Mouse (Mus musculus): ENCODE measurements around the gene Tsc22d1. TPM values are rescaled to one million over a fixed set of nuclear protein-coding genes. Genes with fewer than 3 reads are reported as not detected.
A peak's percentile ranks its signal among the peaks of the same experiment; 100 is the strongest.

Gene Tsc22d1
- polyA plus RNA-seq (2014; fragmentation: Nextera tagmentation; extraction: Ambion mirVana) = 542 and 547 TPM in 2 replicates

DNA sequence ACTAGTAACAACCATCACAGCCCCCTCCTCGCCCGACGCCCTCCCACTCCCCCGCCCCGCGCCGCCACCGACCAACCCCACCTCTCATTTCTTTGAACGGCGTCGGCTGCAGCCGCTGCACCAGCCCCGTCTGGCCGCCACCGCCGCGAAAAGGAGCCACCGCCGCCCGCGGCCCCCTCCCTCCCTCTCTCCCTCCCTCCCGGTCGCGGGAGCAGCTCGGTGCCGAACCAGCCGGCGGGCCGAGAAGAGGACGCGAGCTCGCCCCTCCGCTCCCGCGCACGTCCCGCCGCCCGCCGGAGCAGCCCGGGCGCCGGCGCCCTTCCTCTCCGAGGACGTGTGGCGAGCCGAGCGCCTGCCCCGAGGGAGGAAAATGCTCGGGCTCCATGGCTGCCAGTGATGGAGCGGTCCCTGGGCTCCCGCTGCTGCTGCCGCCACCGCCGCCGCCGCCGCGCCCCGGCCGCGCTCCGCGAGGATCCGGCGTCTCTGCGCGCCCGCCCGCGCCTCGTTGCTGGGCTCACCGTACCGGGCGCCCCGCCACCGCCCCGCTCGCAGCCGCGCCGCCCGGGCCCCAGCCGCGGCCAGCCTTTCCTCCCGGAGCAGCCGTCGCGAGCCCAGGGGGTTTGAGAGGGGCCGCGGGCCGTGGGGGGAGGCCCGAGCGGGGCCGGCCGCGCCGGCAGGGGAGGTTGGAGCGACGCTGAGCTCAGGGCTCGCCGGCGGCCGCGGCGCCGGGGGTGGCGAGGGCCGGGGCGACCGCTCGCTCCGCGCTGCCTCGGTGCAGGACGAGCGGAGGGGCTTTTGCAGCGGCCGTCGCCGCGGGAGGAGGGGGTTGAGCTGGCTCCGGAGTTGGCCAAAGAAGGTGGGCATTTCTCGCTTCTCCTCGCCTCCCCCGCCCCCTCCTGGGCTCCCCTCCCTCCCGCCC, at the start of gene Tsc22d1:
Gene Tsc22d1 (plus strand): TSS at position 100 of the 919 bp plus-strand sequence.
- peak within 1 kb of the TSS; percentile 85 for H3K4me2 ChIP-seq (replicated peaks; ENCODE audit: low read depth, low read length)
- 0% methylated on average over 28 of the region's 128 CpGs for WGBS
- H3K27me3 ChIP-seq (ENCODE audit: control insufficient read depth, insufficient read depth, low read length) = no peaks in the 10 kb centered on the region
- H3K9ac ChIP-seq (ENCODE audit: low read depth, low read length) = peak within 1 kb of the TSS; percentile 100
- peak within 1 kb of the TSS; percentile 100 for H3K27ac ChIP-seq (ENCODE audit: low read depth, low read length)
- H3K4me1 ChIP-seq (replicated peaks; ENCODE audit: control insufficient read depth, insufficient read depth, low read length) = peaks cover 20% of the 10 kb centered on the region
- 0 out of 2 replicates have a peak, but pooled peaks cover 5% of the 10 kb centered on the region for H3K36me3 ChIP-seq (ENCODE audit: control insufficient read depth, insufficient read depth, low read length)
- peak within 1 kb of the TSS; percentile 96 for H3K4me3 ChIP-seq (ENCODE audit: low read depth, low read length)
- no peak for DNase-seq (ENCODE audit: low spot score)
- peak; percentile 8 for ATAC-seq (ENCODE audit: low FRiP score)
- no peaks in the 10 kb centered on the region for H3K9me3 ChIP-seq (ENCODE audit: control insufficient read depth, low read length)

DNA sequence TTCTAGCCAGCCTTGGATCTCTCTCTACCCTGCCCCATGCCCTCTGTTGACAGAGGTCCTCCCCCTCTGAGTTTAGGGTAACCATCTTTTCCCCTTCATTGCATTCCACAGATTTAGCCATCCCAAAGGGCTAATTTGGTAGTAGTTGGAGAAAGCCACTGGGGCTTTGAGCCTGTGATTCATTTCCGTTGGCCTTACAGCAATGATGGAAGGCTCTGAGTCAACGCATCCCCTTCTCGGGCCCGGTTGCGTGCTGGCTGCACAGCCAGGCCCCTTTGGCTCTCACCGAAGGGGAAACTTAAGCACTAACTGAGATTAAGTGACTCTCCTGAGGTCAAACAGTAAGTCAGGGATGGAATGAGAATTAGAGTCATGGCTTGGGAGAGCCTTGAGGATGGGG, 41.1 kb upstream of the Tsc22d1 start:
- no peaks in the 10 kb centered on the region for H3K36me3 ChIP-seq (ENCODE audit: control insufficient read depth, insufficient read depth, low read length)
- H3K9ac ChIP-seq (ENCODE audit: low read depth, low read length) = no peak overlapping the region
- H3K4me2 ChIP-seq (replicated peaks; ENCODE audit: low read depth, low read length) = no peak overlapping the region
- DNase-seq (ENCODE audit: low spot score) (no peak), ATAC-seq (ENCODE audit: low FRiP score) (no peak)
- H3K4me3 ChIP-seq (ENCODE audit: low read depth, low read length) = no peak overlapping the region
- H3K4me1 ChIP-seq (replicated peaks; ENCODE audit: control insufficient read depth, insufficient read depth, low read length) = no peaks in the 10 kb centered on the region
- H3K9me3 ChIP-seq (ENCODE audit: control insufficient read depth, low read length) = no peaks in the 10 kb centered on the region
- 94% methylated on average over 6 of the region's 6 CpGs for WGBS
- no peaks in the 10 kb centered on the region for H3K27me3 ChIP-seq (ENCODE audit: control insufficient read depth, insufficient read depth, low read length)
- no peak overlapping the region for H3K27ac ChIP-seq (ENCODE audit: low read depth, low read length)

DNA sequence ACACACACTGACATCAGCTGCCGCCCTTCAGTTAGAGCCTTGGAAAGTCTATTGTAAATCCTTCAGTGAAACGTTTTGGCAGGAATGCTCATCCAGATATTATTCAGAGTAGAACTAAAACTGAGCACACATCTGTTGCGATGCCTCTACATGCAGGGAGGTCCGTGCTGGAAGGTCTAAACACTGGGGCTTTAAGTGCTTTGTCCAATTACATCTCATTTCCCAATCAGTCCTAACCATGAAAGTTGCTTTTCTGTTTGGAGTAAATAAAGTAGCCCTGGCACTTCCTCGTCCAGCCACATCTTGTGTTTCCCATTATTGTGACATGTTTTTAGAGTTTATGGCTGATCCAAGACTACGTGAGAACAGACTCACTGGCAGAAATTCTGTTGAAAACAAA, 40.2 kb upstream of the Tsc22d1 start:
- H3K9me3 ChIP-seq (ENCODE audit: control insufficient read depth, low read length) = no peaks in the 10 kb centered on the region
- H3K36me3 ChIP-seq (ENCODE audit: control insufficient read depth, insufficient read depth, low read length) = no peaks in the 10 kb centered on the region
- no peaks in the 10 kb centered on the region for H3K27me3 ChIP-seq (ENCODE audit: control insufficient read depth, insufficient read depth, low read length)
- no peak for ATAC-seq (ENCODE audit: low FRiP score)
- DNase-seq (ENCODE audit: low spot score) = no peak
- no peak overlapping the region for H3K27ac ChIP-seq (ENCODE audit: low read depth, low read length)
- no peak overlapping the region for H3K4me3 ChIP-seq (ENCODE audit: low read depth, low read length)
- H3K4me1 ChIP-seq (replicated peaks; ENCODE audit: control insufficient read depth, insufficient read depth, low read length) = no peaks in the 10 kb centered on the region
- whole genome bisulfite sequencing = 80% methylated on average over 6 of the region's 6 CpGs
- H3K4me2 ChIP-seq (replicated peaks; ENCODE audit: low read depth, low read length) = no peak overlapping the region
- no peak overlapping the region for H3K9ac ChIP-seq (ENCODE audit: low read depth, low read length)

DNA sequence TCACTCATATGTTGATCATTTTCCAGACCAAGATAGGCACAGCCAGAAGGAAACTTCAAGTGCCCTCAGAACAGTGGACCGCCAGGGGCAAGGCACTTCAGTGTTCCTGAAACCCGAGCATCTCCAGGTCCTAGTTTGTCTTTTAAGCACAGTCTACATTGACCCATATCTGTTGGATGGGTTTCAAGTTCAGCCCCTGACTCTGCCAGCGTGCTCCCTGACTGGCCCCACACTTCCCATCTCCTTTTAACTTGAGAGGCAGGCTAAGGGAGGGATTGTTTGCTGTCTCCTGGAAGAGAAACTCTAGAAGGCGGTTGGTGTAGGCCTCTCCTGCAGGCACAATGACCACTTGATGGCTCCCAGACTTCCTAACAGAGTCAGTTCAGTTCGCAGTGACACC, 38.2 kb upstream of the Tsc22d1 start:
- no peak for ATAC-seq (ENCODE audit: low FRiP score)
- WGBS = 79% methylated on average over 5 of the region's 5 CpGs

DNA sequence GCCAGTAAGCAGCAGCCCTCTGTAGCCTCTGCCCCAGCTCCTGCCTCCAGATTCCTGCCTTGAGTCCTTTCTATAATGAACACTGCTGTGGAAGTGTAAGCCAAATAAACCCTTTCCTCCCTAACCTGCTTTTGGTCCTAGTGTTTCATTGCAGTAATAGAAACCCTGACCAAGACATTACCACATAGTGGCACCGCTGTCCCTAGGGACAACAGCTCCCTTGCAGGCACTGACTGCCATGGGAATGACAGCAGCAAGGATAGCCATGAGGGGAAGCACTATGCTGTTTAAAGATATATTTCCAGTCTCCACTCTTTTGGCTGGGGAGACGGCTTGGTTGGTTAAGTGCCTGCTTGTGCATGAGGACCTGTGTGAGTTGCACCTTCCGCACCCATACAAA, 35.4 kb upstream of the Tsc22d1 start:
- Histone ChIP-seq H3K9me3 (ENCODE audit: control insufficient read depth, low read length) (no peaks in the 10 kb centered on the region), H3K4me1 (replicated peaks; ENCODE audit: control insufficient read depth, insufficient read depth, low read length) (no peaks in the 10 kb centered on the region), H3K27ac (ENCODE audit: low read depth, low read length) (no peak overlapping the region), H3K36me3 (ENCODE audit: control insufficient read depth, insufficient read depth, low read length) (no peaks in the 10 kb centered on the region), H3K4me2 (replicated peaks; ENCODE audit: low read depth, low read length) (no peak overlapping the region), H3K27me3 (ENCODE audit: control insufficient read depth, insufficient read depth, low read length) (no peaks in the 10 kb centered on the region), H3K9ac (ENCODE audit: low read depth, low read length) (no peak overlapping the region), H3K4me3 (ENCODE audit: low read depth, low read length) (no peak overlapping the region)
- ATAC-seq (ENCODE audit: low FRiP score) = no peak
- DNase-seq (ENCODE audit: low spot score) = no peak
- WGBS = 96% methylated on average over 3 of the region's 3 CpGs

More for the DNA sequence above, 38.2 kb upstream of the Tsc22d1 start:
- Histone ChIP-seq H3K27me3 (ENCODE audit: control insufficient read depth, insufficient read depth, low read length) (no peaks in the 10 kb centered on the region), H3K36me3 (ENCODE audit: control insufficient read depth, insufficient read depth, low read length) (no peaks in the 10 kb centered on the region), H3K9ac (ENCODE audit: low read depth, low read length) (no peak overlapping the region), H3K4me3 (ENCODE audit: low read depth, low read length) (no peak overlapping the region), H3K4me2 (replicated peaks; ENCODE audit: low read depth, low read length) (no peak overlapping the region), H3K4me1 (replicated peaks; ENCODE audit: control insufficient read depth, insufficient read depth, low read length) (no peaks in the 10 kb centered on the region), H3K9me3 (ENCODE audit: control insufficient read depth, low read length) (no peaks in the 10 kb centered on the region), H3K27ac (ENCODE audit: low read depth, low read length) (no peak overlapping the region)
- no peak for DNase-seq (ENCODE audit: low spot score)

DNA sequence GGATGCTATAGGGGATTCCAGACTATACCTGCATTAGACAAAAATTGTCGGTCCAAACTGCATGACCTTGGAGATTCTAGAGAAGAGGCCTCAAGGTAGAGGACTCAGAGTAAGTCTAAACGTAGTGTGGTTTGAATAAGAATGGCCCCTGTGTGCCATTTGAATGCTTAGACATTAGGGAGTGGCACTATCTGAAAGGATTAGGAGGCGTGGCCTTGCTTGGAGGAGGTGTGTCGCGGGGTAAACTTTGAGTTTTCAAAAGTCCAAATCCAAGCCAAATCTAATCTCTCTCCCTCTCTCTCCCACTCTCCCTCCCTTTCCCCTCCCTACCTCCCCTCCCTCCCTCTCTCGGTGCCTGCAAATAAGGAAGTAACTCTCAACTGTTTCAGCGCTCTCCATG, 26.7 kb upstream of the Tsc22d1 start:
- 77% methylated on average over 7 of the region's 7 CpGs for WGBS
- Histone ChIP-seq H3K36me3 (ENCODE audit: control insufficient read depth, insufficient read depth, low read length) (no peaks in the 10 kb centered on the region), H3K27me3 (ENCODE audit: control insufficient read depth, insufficient read depth, low read length) (no peaks in the 10 kb centered on the region), H3K4me1 (replicated peaks; ENCODE audit: control insufficient read depth, insufficient read depth, low read length) (no peaks in the 10 kb centered on the region), H3K9me3 (ENCODE audit: control insufficient read depth, low read length) (no peaks in the 10 kb centered on the region), H3K27ac (ENCODE audit: low read depth, low read length) (no peak overlapping the region), H3K4me2 (replicated peaks; ENCODE audit: low read depth, low read length) (no peak overlapping the region), H3K9ac (ENCODE audit: low read depth, low read length) (no peak overlapping the region), H3K4me3 (ENCODE audit: low read depth, low read length) (no peak overlapping the region)
- DNase-seq (ENCODE audit: low spot score) = no peak
- ATAC-seq (ENCODE audit: low FRiP score) = no peak

DNA sequence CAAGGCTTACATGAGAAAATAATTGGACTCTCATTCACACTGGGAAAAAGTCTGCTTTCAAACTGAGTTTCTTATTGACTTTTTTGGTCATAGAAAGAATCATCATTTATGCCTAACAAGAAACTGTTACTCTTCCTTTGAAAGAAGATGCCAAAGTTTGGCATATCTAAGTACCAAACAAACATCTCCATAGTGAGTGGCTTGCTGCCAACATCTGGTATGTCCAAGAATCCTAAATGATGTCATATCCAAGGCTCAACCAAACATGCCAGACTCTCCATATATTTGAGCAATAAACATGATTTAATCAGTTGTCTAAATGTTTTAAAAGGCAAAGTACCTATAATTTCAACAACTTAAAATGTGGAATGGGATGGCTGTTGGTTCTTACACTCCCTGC, 16.5 kb upstream of the Tsc22d1 start:
- H3K36me3 ChIP-seq (ENCODE audit: control insufficient read depth, insufficient read depth, low read length) = no peaks in the 10 kb centered on the region
- no peak overlapping the region for H3K4me2 ChIP-seq (replicated peaks; ENCODE audit: low read depth, low read length)
- no peak overlapping the region for H3K27ac ChIP-seq (ENCODE audit: low read depth, low read length)
- no peak for DNase-seq (ENCODE audit: low spot score)
- ATAC-seq (ENCODE audit: low FRiP score) = no peak
- no peak overlapping the region for H3K9ac ChIP-seq (ENCODE audit: low read depth, low read length)
- no peaks in the 10 kb centered on the region for H3K9me3 ChIP-seq (ENCODE audit: control insufficient read depth, low read length)
- no peaks in the 10 kb centered on the region for H3K27me3 ChIP-seq (ENCODE audit: control insufficient read depth, insufficient read depth, low read length)
- H3K4me1 ChIP-seq (replicated peaks; ENCODE audit: control insufficient read depth, insufficient read depth, low read length) = no peaks in the 10 kb centered on the region
- H3K4me3 ChIP-seq (ENCODE audit: low read depth, low read length) = no peak overlapping the region

DNA sequence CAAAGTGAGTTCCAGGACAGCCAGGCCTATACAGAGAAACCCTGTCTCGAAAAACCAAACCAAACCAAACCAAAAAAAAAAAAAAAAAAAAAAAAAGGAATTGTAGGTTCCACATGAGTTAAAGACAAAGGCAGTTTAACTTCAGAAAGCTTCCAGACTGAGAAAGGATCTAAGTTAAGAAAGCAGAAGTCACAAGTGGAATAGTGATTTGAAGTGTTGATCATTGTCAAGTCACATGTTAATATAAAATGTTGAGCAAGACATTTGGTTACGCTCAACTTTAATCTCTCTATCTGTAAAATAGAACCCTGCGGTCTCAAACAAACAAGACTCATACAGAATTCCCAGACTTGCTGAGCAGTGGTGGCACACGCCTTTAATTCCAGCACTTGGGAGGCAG, 12.2 kb upstream of the Tsc22d1 start:
- Histone ChIP-seq H3K27ac (ENCODE audit: low read depth, low read length) (no peak overlapping the region), H3K4me3 (ENCODE audit: low read depth, low read length) (no peak overlapping the region), H3K9me3 (ENCODE audit: control insufficient read depth, low read length) (no peaks in the 10 kb centered on the region), H3K36me3 (ENCODE audit: control insufficient read depth, insufficient read depth, low read length) (no peaks in the 10 kb centered on the region), H3K27me3 (ENCODE audit: control insufficient read depth, insufficient read depth, low read length) (no peaks in the 10 kb centered on the region), H3K4me1 (replicated peaks; ENCODE audit: control insufficient read depth, insufficient read depth, low read length) (no peaks in the 10 kb centered on the region), H3K4me2 (replicated peaks; ENCODE audit: low read depth, low read length) (no peak overlapping the region), H3K9ac (ENCODE audit: low read depth, low read length) (no peak overlapping the region)
- no peak for ATAC-seq (ENCODE audit: low FRiP score)
- no peak for DNase-seq (ENCODE audit: low spot score)
- WGBS = 87% methylated on average over 4 of the region's 4 CpGs

DNA sequence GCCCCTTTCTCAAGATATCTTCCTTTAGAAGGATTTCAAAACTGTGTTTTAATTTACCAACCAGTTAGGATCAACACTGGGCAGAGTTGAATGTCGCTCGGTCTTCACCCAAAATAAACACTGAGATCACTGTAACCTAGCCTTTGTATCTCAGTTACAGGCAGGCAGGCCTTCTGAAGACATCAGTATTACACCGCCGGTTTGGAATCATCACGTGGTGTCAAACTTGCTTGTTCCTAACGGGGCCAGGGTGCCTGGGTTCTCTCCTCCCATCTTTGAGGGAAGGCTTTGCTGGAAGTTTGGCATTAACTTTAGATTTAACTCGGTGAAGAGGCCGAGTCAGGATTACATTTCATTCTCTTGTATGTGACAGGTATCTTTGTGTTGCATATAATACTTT, 5.7 kb upstream of the Tsc22d1 start:
- 67% methylated on average over 8 of the region's 8 CpGs for WGBS
- Histone ChIP-seq H3K4me1 (replicated peaks; ENCODE audit: control insufficient read depth, insufficient read depth, low read length) (no peaks in the 10 kb centered on the region), H3K36me3 (ENCODE audit: control insufficient read depth, insufficient read depth, low read length) (no peaks in the 10 kb centered on the region)

More for the DNA sequence above, 5.7 kb upstream of the Tsc22d1 start:
- Histone ChIP-seq H3K4me2 (replicated peaks; ENCODE audit: low read depth, low read length) (no peak overlapping the region), H3K4me3 (ENCODE audit: low read depth, low read length) (no peak overlapping the region), H3K27ac (ENCODE audit: low read depth, low read length) (no peak overlapping the region), H3K27me3 (ENCODE audit: control insufficient read depth, insufficient read depth, low read length) (no peaks in the 10 kb centered on the region), H3K9me3 (ENCODE audit: control insufficient read depth, low read length) (no peaks in the 10 kb centered on the region), H3K9ac (ENCODE audit: low read depth, low read length) (no peak overlapping the region)
- ATAC-seq (ENCODE audit: low FRiP score) = no peak
- no peak for DNase-seq (ENCODE audit: low spot score)
